Mouse (Mus musculus) midbrain, embryonic 14.5 days (tissue): ENCODE measurements around the gene Supt20. TPM values are rescaled to one million over a fixed set of nuclear protein-coding genes. Genes with fewer than 3 reads are reported as not detected.

Source experiments
- ATAC-seq: fragments of 200-750 bp; cut with Nextera tagmentation; 2 replicates; pipeline ENCODE4 v1.8.0; 2017; ENCODE audit warnings: moderate number of reproducible peaks, moderate library complexity; ENCODE audit not compliant: low FRiP score, low TSS enrichment
- DNase-seq: peaks from one replicate; pipeline ENCODE4 v3.0.0-alpha.2; 2015
- H3K27ac ChIP-seq: fragments of 300-500 bp; sonication (generic); replicated peaks from 2 replicates; pipeline ENCODE4 v1.5.1; 2014; ENCODE audit warnings: mild to moderate bottlenecking, low read depth, low read length, moderate library complexity
- H3K27me3 ChIP-seq: fragments of 300-500 bp; sonication (generic); 2 replicates; pipeline ENCODE4 v1.6.1; 2014; ENCODE audit warnings: low read length, control low read depth, mixed read lengths; ENCODE audit not compliant: control insufficient read depth, insufficient read depth
- H3K36me3 ChIP-seq: fragments of 300-500 bp; sonication (generic); 2 replicates; pipeline ENCODE4 v1.6.1; 2014; ENCODE audit warnings: low read length, control low read depth; ENCODE audit not compliant: control insufficient read depth, insufficient read depth
- H3K4me1 ChIP-seq: fragments of 300-500 bp; sonication (generic); 2 replicates; pipeline ENCODE4 v1.6.1; 2014; ENCODE audit warnings: mild to moderate bottlenecking, antibody characterized with exemption, low read length, control low read depth; ENCODE audit not compliant: control insufficient read depth, insufficient read depth
- H3K4me2 ChIP-seq: fragments of 300-500 bp; sonication (generic); 2 replicates; pipeline ENCODE4 v1.6.1; 2014; ENCODE audit warnings: mild to moderate bottlenecking, low read length, moderate library complexity
- H3K4me3 ChIP-seq: fragments of 300-500 bp; sonication (generic); replicated peaks from 2 replicates; pipeline ENCODE4 v1.5.1; 2014; ENCODE audit warnings: low read depth, low read length
- H3K9ac ChIP-seq: fragments of 300-500 bp; sonication (generic); replicated peaks from 2 replicates; pipeline ENCODE4 v1.6.1; 2014; ENCODE audit warnings: mild to moderate bottlenecking, low read length, moderate library complexity
- H3K9me3 ChIP-seq: fragments of 300-500 bp; sonication (generic); 2 replicates; pipeline ENCODE4 v1.6.1; 2016; ENCODE audit warnings: low read length, control low read depth, mixed read lengths; ENCODE audit not compliant: control insufficient read depth
- WGBS: fragments of 180-500 bp; shearing (Covaris S2); extraction: QIAGEN DNeasy Blood & Tissue Kit; methylation state at CpG from one replicate; pipeline ENCODE4 v1.1.7; 2014; 5-methylcytosine and 5-hydroxymethylcytosine counted together
- polyA plus RNA-seq: library from polyadenylated mRNA; unstranded; fragments of >200 nt; fragmentation: Nextera tagmentation; extraction: Ambion mirVana; gene quantifications from 2 replicates; pipeline ENCODE4 v1.2.1, GENCODE M21; 2014

Gene Supt20
- polyA plus RNA-seq, 1 experiment from 2014 or later: 98.8 TPM

DNA sequence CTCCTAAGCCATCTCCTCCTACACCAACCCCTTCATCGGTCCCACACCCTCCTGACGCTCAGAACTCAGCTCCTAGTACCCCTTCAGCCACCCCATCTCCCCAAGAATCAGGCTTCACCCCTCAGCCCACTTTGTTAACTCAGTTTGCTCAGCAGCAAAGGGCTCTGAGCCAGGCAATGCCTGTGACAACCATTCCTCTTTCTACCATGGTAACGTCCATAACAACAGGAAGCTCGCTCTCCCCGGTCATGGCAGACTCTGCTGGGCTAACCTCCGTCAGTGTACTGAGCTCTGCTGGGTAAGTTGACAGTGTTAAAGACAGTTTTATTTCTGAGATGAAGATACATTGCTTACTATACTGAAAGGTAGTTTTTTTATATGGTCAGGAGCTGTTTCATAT lies 24.7 kb downstream of the Supt20 start:
- DNase-seq (peak; percentile 4), ATAC-seq (no peak)
- Histone ChIP-seq H3K9ac (no peak overlapping the region), H3K9me3 (no peaks in the 10 kb centered on the region), H3K36me3 (peaks cover 79% of the 10 kb centered on the region), H3K4me1 (no peaks in the 10 kb centered on the region), H3K4me2 (no peak overlapping the region), H3K27ac (no peak overlapping the region), H3K27me3 (no peaks in the 10 kb centered on the region), H3K4me3 (no peak overlapping the region)
- 79% methylated on average over 6 of the region's 6 CpGs for WGBS

DNA sequence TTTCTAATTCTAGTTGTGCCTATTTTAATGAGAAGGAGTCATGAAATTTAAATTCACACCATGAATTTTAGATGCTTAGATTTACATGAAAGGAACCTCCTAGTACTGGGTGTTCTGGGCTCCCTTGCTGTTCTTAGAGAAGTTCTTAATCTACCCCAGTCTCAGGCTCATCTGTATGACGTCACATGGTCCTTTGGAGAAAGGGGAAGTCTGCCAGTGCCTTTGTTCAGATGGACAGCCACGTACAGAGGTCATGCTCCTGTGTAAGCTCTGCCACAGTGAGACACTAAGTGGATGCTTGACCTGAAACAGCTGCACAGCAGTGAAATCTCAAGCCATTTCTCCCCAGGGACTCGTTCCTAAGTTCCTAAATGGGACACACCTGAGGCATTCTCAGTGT lies 26.3 kb downstream of the Supt20 start:
- Histone ChIP-seq H3K27ac (no peak overlapping the region), H3K4me2 (no peak overlapping the region), H3K9ac (no peak overlapping the region), H3K9me3 (no peaks in the 10 kb centered on the region), H3K4me1 (no peaks in the 10 kb centered on the region), H3K27me3 (no peaks in the 10 kb centered on the region), H3K4me3 (no peak overlapping the region), H3K36me3 (peaks cover 79% of the 10 kb centered on the region)
- 52% methylated on average over 3 of the region's 3 CpGs for WGBS
- ATAC-seq (no peak), DNase-seq (no peak)

DNA sequence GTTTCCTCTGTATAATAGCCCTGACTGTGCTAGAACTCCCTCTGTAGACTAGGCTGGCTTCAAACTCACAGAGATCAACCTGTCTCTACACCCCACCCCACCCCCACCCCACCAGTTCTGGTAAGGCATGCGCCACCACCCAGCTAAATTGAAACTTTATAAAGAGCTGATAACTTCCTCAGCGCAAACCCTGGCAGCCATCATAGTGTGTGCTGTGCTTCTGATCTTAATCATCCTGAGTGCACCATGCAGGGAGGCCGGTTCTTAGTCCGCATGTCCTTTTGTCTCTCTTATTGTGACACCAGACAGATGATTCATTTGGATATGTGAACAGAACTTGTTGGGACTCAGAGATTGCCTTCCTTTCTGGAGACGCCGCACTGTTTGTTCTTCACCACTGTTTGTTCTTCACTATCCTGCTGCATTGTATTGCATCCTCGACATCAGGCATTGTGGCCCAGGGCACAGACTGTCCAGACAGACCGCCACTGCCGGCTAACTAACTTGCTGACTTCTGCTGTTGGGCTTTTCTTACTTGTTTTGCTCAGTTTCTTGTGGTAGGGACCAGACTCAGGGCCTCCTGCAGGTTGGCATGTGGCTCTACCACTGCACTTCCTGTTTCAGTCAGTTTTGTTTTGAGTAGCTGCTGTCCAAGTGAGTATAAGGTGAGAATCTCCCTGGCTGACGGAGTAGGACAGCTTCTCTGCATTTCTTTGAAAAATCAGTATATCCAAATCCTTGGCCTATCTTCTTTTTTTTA lies 31.3 kb downstream of the Supt20 start:
- 88% methylated on average over 10 of the region's 10 CpGs for WGBS
- DNase-seq: no peak
- H3K9ac ChIP-seq: no peak overlapping the region
- H3K9me3 ChIP-seq: no peaks in the 10 kb centered on the region
- no peak overlapping the region for H3K27ac ChIP-seq
- H3K4me3 ChIP-seq: no peak overlapping the region
- no peak overlapping the region for H3K4me2 ChIP-seq
- ATAC-seq: no peak
- H3K27me3 ChIP-seq: no peaks in the 10 kb centered on the region
- peaks cover 65% of the 10 kb centered on the region for H3K36me3 ChIP-seq
- H3K4me1 ChIP-seq: no peaks in the 10 kb centered on the region

DNA sequence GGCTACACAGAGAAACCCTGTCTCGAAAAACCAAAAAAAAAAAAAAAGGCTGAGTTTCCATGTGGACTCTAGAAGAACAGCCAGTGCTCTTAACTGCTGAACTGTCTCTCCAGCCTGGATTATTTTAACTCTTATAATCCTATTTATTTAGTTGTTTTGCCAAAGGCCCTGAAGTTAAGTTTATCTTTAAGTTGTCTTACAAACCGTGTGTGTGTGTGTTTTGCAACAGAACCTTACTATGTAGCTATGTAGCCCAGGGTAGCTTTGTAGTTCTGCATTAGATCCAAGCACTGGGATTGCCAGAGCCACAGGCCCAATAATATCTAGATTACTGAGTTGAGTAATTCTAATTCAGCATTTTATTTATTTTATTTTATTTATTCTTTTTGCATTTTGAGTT lies 32.7 kb downstream of the Supt20 start:
- Histone ChIP-seq H3K27ac (no peak overlapping the region), H3K27me3 (no peaks in the 10 kb centered on the region), H3K4me3 (no peak overlapping the region), H3K4me2 (no peak overlapping the region), H3K36me3 (peaks cover 73% of the 10 kb centered on the region), H3K4me1 (no peaks in the 10 kb centered on the region), H3K9me3 (no peaks in the 10 kb centered on the region), H3K9ac (no peak overlapping the region)
- ATAC-seq (no peak), DNase-seq (no peak)
- 86% methylated on average over 2 of the region's 2 CpGs for WGBS

DNA sequence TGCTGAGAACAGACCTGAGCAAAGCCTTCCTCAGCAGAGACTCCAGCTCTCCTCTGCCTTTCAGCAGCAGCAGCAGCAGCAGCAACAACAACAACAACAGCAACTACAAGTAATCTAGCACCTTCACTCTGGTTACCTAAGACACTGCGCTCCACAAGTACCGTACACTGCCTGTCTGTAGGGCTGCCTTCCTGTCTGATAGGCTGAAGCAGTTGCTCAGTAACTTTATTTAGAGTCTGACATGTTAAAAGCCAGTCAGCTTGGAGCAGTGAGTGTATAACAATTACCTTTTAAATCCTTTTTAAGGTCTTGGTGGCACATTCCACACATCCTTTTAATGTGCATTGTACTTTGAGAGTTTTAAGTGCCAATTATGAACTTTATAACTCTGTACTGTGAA lies 35.0 kb downstream of the Supt20 start:
- H3K27me3 ChIP-seq: no peaks in the 10 kb centered on the region
- H3K4me3 ChIP-seq: no peak overlapping the region
- no peaks in the 10 kb centered on the region for H3K9me3 ChIP-seq
- no peak for DNase-seq
- peaks cover 70% of the 10 kb centered on the region for H3K36me3 ChIP-seq
- no peak for ATAC-seq
- WGBS: 100% methylated on average over 2 of the region's 2 CpGs
- no peak overlapping the region for H3K27ac ChIP-seq
- H3K4me1 ChIP-seq: no peaks in the 10 kb centered on the region
- no peak overlapping the region for H3K4me2 ChIP-seq
- H3K9ac ChIP-seq: no peak overlapping the region

DNA sequence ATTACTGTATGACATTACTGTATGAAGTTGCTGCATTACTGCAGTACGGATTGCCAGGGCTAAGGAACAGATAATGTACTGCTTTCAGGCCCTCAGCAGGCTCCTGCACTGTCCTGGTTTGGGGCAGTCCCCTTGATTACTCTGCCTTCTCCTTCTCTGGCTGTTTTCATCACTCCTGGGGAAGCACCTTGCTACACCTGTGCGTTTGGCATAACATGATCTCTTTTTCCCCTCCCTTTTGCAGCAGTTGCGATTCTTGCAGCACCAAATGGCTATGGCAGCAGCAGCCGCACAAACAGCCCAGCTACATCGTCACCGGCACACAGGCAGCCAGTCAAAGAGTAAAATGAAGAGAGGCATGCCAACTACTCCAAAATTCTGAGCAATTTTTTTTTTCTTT lies 35.5 kb downstream of the Supt20 start:
- Histone ChIP-seq H3K27ac (no peak overlapping the region), H3K4me1 (no peaks in the 10 kb centered on the region), H3K9ac (no peak overlapping the region), H3K9me3 (no peaks in the 10 kb centered on the region), H3K4me2 (no peak overlapping the region), H3K4me3 (no peak overlapping the region), H3K27me3 (no peaks in the 10 kb centered on the region), H3K36me3 (peaks cover 70% of the 10 kb centered on the region)
- DNase-seq: no peak
- 93% methylated on average over 6 of the region's 6 CpGs for WGBS
- ATAC-seq: no peak

DNA sequence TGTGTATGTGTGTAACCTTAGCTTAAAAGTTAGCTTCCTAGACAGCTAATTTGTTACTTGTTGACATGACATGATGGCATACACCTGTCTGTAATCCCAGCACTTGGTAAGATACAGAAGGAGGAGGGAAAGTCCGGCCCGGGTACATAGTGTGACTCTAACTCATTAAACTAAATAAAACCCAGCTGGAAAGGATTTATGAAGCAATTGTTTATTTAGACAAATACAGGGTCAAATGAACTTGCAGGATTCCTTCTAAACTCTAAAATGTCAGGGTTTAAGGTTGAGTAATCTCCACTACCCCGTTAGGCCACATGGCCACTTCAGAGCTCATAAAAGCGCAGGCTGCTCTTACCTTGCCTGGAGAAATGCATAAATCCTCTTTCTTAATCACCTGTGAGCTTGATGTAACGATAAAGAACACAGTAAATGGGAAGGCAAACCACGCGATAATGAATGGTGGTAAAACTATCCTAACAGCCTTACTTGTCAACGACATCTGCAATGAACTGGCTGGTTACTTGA lies 39.1 kb downstream of the Supt20 start:
- ATAC-seq (no peak), DNase-seq (no peak)
- Histone ChIP-seq H3K27ac (no peak overlapping the region), H3K4me3 (no peak overlapping the region), H3K9me3 (no peaks in the 10 kb centered on the region), H3K36me3 (peaks cover 54% of the 10 kb centered on the region), H3K27me3 (no peaks in the 10 kb centered on the region), H3K4me1 (peaks cover 6% of the 10 kb centered on the region; the same call in 1 of the 2 replicates), H3K9ac (no peak overlapping the region), H3K4me2 (no peak overlapping the region)
- 93% methylated on average over 8 of the region's 8 CpGs for WGBS

DNA sequence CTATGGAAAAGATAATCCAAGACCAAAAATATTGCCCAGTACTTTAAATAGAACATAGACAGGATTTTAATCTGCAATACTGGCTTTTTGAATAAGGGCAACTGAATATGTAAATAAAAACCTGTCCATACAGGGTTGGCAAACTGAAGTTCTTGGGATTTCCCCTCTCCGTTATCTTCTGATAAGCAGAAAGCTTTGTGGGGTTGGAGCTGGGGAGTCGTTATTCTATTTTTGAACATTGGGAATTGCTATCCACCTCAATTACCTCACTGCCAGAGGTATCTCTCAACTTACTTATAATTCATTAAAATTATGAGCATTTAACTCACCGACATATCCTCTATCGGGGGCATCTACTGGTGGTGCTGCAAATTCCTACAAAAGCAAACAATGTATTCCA lies 39.8 kb downstream of the Supt20 start:
- H3K9me3 ChIP-seq: no peaks in the 10 kb centered on the region
- peaks cover 6% of the 10 kb centered on the region; the same call in 1 of the 2 replicates for H3K4me1 ChIP-seq
- peaks cover 47% of the 10 kb centered on the region for H3K36me3 ChIP-seq

More for the DNA sequence above, 39.8 kb downstream of the Supt20 start:
- Histone ChIP-seq H3K4me2 (no peak overlapping the region), H3K9ac (no peak overlapping the region), H3K27me3 (no peaks in the 10 kb centered on the region), H3K4me3 (no peak overlapping the region), H3K27ac (no peak overlapping the region)
- WGBS: 97% methylated on average over 4 of the region's 4 CpGs
- DNase-seq (no peak), ATAC-seq (no peak)
